7 mouse cellular contexts compared by ENCODE assay signal in genomic region chr1:45925131-45925499, GRCm38 (mm10). TPM values are rescaled to one million over a fixed set of nuclear protein-coding genes. Genes with fewer than 3 reads are reported as not detected.
DNase-seq lines count a peak whose midpoint lies in the region; ATAC-seq and TF ChIP-seq lines count a peak whose summit lies in the region.

No protein-coding gene starts in this region.

- H3K4me2 ChIP-seq in lung, embryonic 14.5 days = peak overlapping the region; percentile 95
- H3K4me2 ChIP-seq in embryonic facial prominence, embryonic 14.5 days (ENCODE audit: low read depth, low read length) = peak overlapping the region; percentile 86
- H3K4me2 ChIP-seq in intestine, embryonic 16.5 days (ENCODE audit: low read depth, low read length) = peak overlapping the region; percentile 96
- H3K4me2 ChIP-seq in neural tube, embryonic 13.5 days = peak overlapping the region; percentile 78

- H3K36me3 ChIP-seq in lung, embryonic 14.5 days (ENCODE audit: insufficient read depth) = 0 out of 2 replicates have a peak, but pooled peaks cover 3% of the 10 kb centered on the region
- no peaks in the 10 kb centered on the region for H3K36me3 ChIP-seq in embryonic facial prominence, embryonic 14.5 days (ENCODE audit: control insufficient read depth, insufficient read depth, low read length)
- H3K36me3 ChIP-seq in intestine, embryonic 16.5 days (ENCODE audit: control insufficient read depth, insufficient read depth, low read length) = no peaks in the 10 kb centered on the region
- H3K36me3 ChIP-seq in neural tube, embryonic 13.5 days = no peaks in the 10 kb centered on the region

- ATAC-seq in lung, embryonic 14.5 days (ENCODE audit: insufficient read depth) = peak; percentile 55; the same call in 1 of the 2 replicates
- peak; percentile 56 for ATAC-seq in embryonic facial prominence, embryonic 14.5 days (ENCODE audit: low read depth)
- ATAC-seq in intestine, embryonic 16.5 days = peak; percentile 21
- ATAC-seq in neural tube, embryonic 13.5 days (ENCODE audit: low read depth) = peak; percentile 65

- WGBS in lung, embryonic 14.5 days = 6% methylated on average over 7 of the region's 7 CpGs
- WGBS in embryonic facial prominence, embryonic 14.5 days = 8% methylated on average over 7 of the region's 7 CpGs
- WGBS in intestine, embryonic 16.5 days = 5% methylated on average over 7 of the region's 7 CpGs
- WGBS in neural tube, embryonic 13.5 days = 10% methylated on average over 7 of the region's 7 CpGs

- no peak for DNase-seq in lung, embryonic 14.5 days
- DNase-seq in lung, postnatal 36 days = no peak
- DNase-seq in embryonic facial prominence, embryonic 14.5 days (ENCODE audit: low spot score) = no peak
- no peak for DNase-seq in gastrocnemius, postnatal 14 days
- DNase-seq in left cerebral cortex, adult 9 months (ENCODE audit: low spot score in 2 of 2) = no peak

- intact Hi-C loops in gastrocnemius, postnatal 14 days (cut with DNase I; ENCODE audit: low total_unique reads) = no loop called here

- peak overlapping the region; percentile 51 for H3K9ac ChIP-seq in lung, embryonic 14.5 days
- peak overlapping the region; percentile 57 for H3K9ac ChIP-seq in embryonic facial prominence, embryonic 14.5 days (ENCODE audit: low read depth, low read length)
- H3K9ac ChIP-seq in intestine, embryonic 16.5 days (ENCODE audit: low read depth, low read length) = peak overlapping the region; percentile 63
- peak overlapping the region; percentile 68 for H3K9ac ChIP-seq in neural tube, embryonic 13.5 days

- peak overlapping the region; percentile 55 for H3K4me3 ChIP-seq in lung, embryonic 14.5 days (ENCODE audit: low read depth, low read length)
- H3K4me3 ChIP-seq in embryonic facial prominence, embryonic 14.5 days (ENCODE audit: low read depth, low read length) = peak overlapping the region; percentile 52
- H3K4me3 ChIP-seq in intestine, embryonic 16.5 days (ENCODE audit: low read length) = peak overlapping the region; percentile 62
- H3K4me3 ChIP-seq in neural tube, embryonic 13.5 days = peak overlapping the region; percentile 64

- no peaks in the 10 kb centered on the region for H3K27me3 ChIP-seq in lung, embryonic 14.5 days (ENCODE audit: insufficient read depth, low read length)
- H3K27me3 ChIP-seq in embryonic facial prominence, embryonic 14.5 days (replicated peaks; ENCODE audit: control insufficient read depth, insufficient read depth, low read length) = peaks cover 15% of the 10 kb centered on the region; the same call in 1 of the 2 replicates
- no peaks in the 10 kb centered on the region for H3K27me3 ChIP-seq in intestine, embryonic 16.5 days (replicated peaks; ENCODE audit: control insufficient read depth, insufficient read depth, low read length)
- H3K27me3 ChIP-seq in neural tube, embryonic 13.5 days = peaks cover 28% of the 10 kb centered on the region

- no peaks in the 10 kb centered on the region for H3K9me3 ChIP-seq in lung, embryonic 14.5 days (ENCODE audit: low read depth, low read length)
- no peaks in the 10 kb centered on the region for H3K9me3 ChIP-seq in embryonic facial prominence, embryonic 14.5 days (ENCODE audit: control insufficient read depth, low read length)
- H3K9me3 ChIP-seq in intestine, embryonic 16.5 days (ENCODE audit: control insufficient read depth, low read length) = no peaks in the 10 kb centered on the region
- H3K9me3 ChIP-seq in neural tube, embryonic 13.5 days = no peaks in the 10 kb centered on the region

- peaks cover 8% of the 10 kb centered on the region; the same call in 1 of the 2 replicates for H3K4me1 ChIP-seq in lung, embryonic 14.5 days (ENCODE audit: insufficient read depth)
- H3K4me1 ChIP-seq in embryonic facial prominence, embryonic 14.5 days (ENCODE audit: control insufficient read depth, insufficient read depth, low read length) = 0 out of 2 replicates have a peak, but pooled peaks cover 4% of the 10 kb centered on the region
- peaks cover 13% of the 10 kb centered on the region for H3K4me1 ChIP-seq in intestine, embryonic 16.5 days (ENCODE audit: control insufficient read depth, insufficient read depth, low read length)
- peaks cover 6% of the 10 kb centered on the region; the same call in 1 of the 2 replicates for H3K4me1 ChIP-seq in neural tube, embryonic 13.5 days (replicated peaks)

- TF ChIP-seq CTCF in lung, embryonic 14.5 days (IDR thresholded peaks at IDR 0.05; ENCODE audit: low read depth) = no peak

- H3K27ac ChIP-seq in lung, embryonic 14.5 days (ENCODE audit: low read depth) = no peak overlapping the region
- no peak overlapping the region for H3K27ac ChIP-seq in embryonic facial prominence, embryonic 14.5 days (replicated peaks; ENCODE audit: low read depth, low read length)
- H3K27ac ChIP-seq in intestine, embryonic 16.5 days (ENCODE audit: low read length) = peak overlapping the region; percentile 25; the same call in 1 of the 2 replicates
- H3K27ac ChIP-seq in neural tube, embryonic 13.5 days (replicated peaks) = no peak overlapping the region

RNA-seq across cellular contexts. Expression of gene Slc40a1, which starts 1.2 kb away (rescaled TPM):
- 47.3 and 52.0 TPM in 2 replicates for polyA plus RNA-seq in lung, embryonic 14.5 days (2014; fragmentation: Nextera tagmentation; extraction: Ambion mirVana)
- 37.0 and 38.1 TPM in 2 replicates for polyA plus RNA-seq in embryonic facial prominence, embryonic 14.5 days (2014; fragmentation: Nextera tagmentation; extraction: Ambion mirVana)
- polyA plus RNA-seq in intestine, embryonic 16.5 days (2015; fragmentation: Nextera tagmentation; extraction: Ambion mirVana) = 205 and 228 TPM in 2 replicates
- 34.1 and 38.6 TPM in 2 replicates for polyA plus RNA-seq in neural tube, embryonic 13.5 days (2015; fragmentation: Nextera tagmentation; extraction: Ambion mirVana)
- total RNA-seq in gastrocnemius, postnatal 14 days (2021) = 10 to 100 TPM; 10.1 to 16.1 TPM

RNA-seq across cellular contexts. Expression of gene Gm5269, which starts 35.0 kb away (rescaled TPM):
- not detected in 2 replicates for polyA plus RNA-seq in lung, embryonic 14.5 days (2014; fragmentation: Nextera tagmentation; extraction: Ambion mirVana)
- polyA plus RNA-seq in embryonic facial prominence, embryonic 14.5 days (2014; fragmentation: Nextera tagmentation; extraction: Ambion mirVana) = not detected in 2 replicates
- polyA plus RNA-seq in intestine, embryonic 16.5 days (2015; fragmentation: Nextera tagmentation; extraction: Ambion mirVana) = not detected in 2 replicates
- polyA plus RNA-seq in neural tube, embryonic 13.5 days (2015; fragmentation: Nextera tagmentation; extraction: Ambion mirVana) = not detected in 2 replicates
- not detected for total RNA-seq in gastrocnemius, postnatal 14 days (2021)
